Mouse (Mus musculus) heart, adult 2 months (tissue): ENCODE data around the gene Gm13691. TPM values are rescaled to one million over a fixed set of nuclear protein-coding genes. Genes with fewer than 3 reads are reported as not detected.
"Not testable (repeated sequence)": the region's sequence is repeated elsewhere in the genome, so short reads cannot be mapped to it uniquely, and the experiment has no call there.

Experiments
- DNase-seq, 2 experiments: peaks; one replicate each; pipeline ENCODE4 v3.0.0; 2021
- H3K27ac ChIP-seq: fragments of 200-600 bp; 2 replicates; pipeline ENCODE4 v1.8.1; 2022
- H3K27me3 ChIP-seq: fragments of 200-500 bp; 2 replicates; pipeline ENCODE4 v1.6.1; 2012; ENCODE audit warnings: mild to moderate bottlenecking, low read length, inconsistent platforms, mixed read lengths; ENCODE audit not compliant: control insufficient read depth, insufficient read depth
- H3K36me3 ChIP-seq: fragments of 200-500 bp; 2 replicates; pipeline ENCODE4 v1.6.1; 2012; ENCODE audit warnings: low read length, inconsistent platforms; ENCODE audit not compliant: control insufficient read depth, insufficient read depth
- H3K4me1 ChIP-seq: fragments of 200-500 bp; 2 replicates; pipeline ENCODE4 v1.6.1; 2011; ENCODE audit warnings: low read length; ENCODE audit not compliant: control insufficient read depth, insufficient read depth
- H3K4me3 ChIP-seq: fragments of 200-600 bp; 2 replicates; pipeline ENCODE4 v1.8.1; 2022
- H3K79me2 ChIP-seq: fragments of 200-500 bp; replicated peaks from 2 replicates; pipeline ENCODE4 v1.6.1; 2012; ENCODE audit warnings: mild to moderate bottlenecking, inconsistent platforms, low read length, moderate library complexity, mixed read lengths; ENCODE audit not compliant: control insufficient read depth, insufficient read depth
- H3K9ac ChIP-seq: fragments of 200-500 bp; 2 replicates; pipeline ENCODE4 v1.6.1; 2012; ENCODE audit warnings: low read depth, mild to moderate bottlenecking, control low read depth, inconsistent platforms, low read length, mixed read lengths
- CTCF ChIP-seq: fragments of 200-600 bp; IDR thresholded peaks from 2 replicates; pipeline ENCODE4 v1.8.1; 2022; ENCODE audit warnings: antibody characterized with exemption, mild to moderate bottlenecking, moderate library complexity
- EP300 ChIP-seq: fragments of 200-500 bp; IDR thresholded peaks from 2 replicates; pipeline ENCODE4 v1.6.1; 2011; ENCODE audit warnings: low read depth, low read length, control low read depth; ENCODE audit not compliant: insufficient read depth
- POLR2A ChIP-seq: fragments of 200-500 bp; IDR thresholded peaks from 2 replicates; pipeline ENCODE4 v1.6.1; 2011; ENCODE audit warnings: mild to moderate bottlenecking, low read depth, low read length, control low read depth; ENCODE audit not compliant: insufficient read depth
- WGBS: fragments of 180-500 bp; shearing (Covaris S2); methylation state at CpG from one replicate; pipeline ENCODE4 v1.1.7; 2018; 5-methylcytosine and 5-hydroxymethylcytosine counted together
- intact Hi-C: fragments of 180-260 bp; cut with DNase I; formaldehyde crosslinking; loops from one replicate; pipeline ENCODE4 v1.15.1; 2025
- long read RNA-seq: library from polyadenylated mRNA; stranded (forward); transcript quantifications from one replicate; pipeline ENCODE4 v2.0.0, GENCODE M21; 2021
- polyA plus RNA-seq: library from polyadenylated mRNA; depleted of rRNA; stranded (reverse); fragments of >200 nt; gene quantifications from 2 replicates; pipeline ENCODE4 v1.2.3, GENCODE M21; 2012; rRNA removed
- total RNA-seq, 2 experiments: library from RNA; stranded (reverse); gene quantifications; 2 replicates each; pipeline ENCODE4 v1.2.3; 2021

The Gm13691 gene
- total RNA-seq (under 1 TPM; 0.70 to 0.76 TPM), polyA plus RNA-seq (not detected in 2 replicates)
- long read RNA-seq, partial matches to known transcripts = 0 of 1 reads
- long read RNA-seq, other reads (novel, unspliced or antisense) = 0 of 1 reads

GRCm38 (mm10) chr2:83990253-83990652, at the start of gene Gm13691:
Gm13691 (plus strand) TSS chr2:83990553.
- not testable (repeated sequence) for DNase-seq

GRCm38 (mm10) chr2:83940931-83941361, 49.4 kb upstream of the Gm13691 start, which contains the start of gene Zswim2:
Zswim2 (minus strand) TSS chr2:83941228.
- intact Hi-C loops = no loop called here
- no peaks in the 10 kb centered on the region for H3K36me3 ChIP-seq
- TF ChIP-seq EP300 (no peak), CTCF (no peak), POLR2A (no peak)
- H3K9ac ChIP-seq = no peak within 1 kb of the TSS
- no peaks in the 10 kb centered on the region for H3K4me1 ChIP-seq
- DNase-seq = peak; percentile 16 to 23
- H3K4me3 ChIP-seq = no peak within 1 kb of the TSS
- no peak within 1 kb of the TSS for H3K27ac ChIP-seq
- peaks cover 3% of the 10 kb centered on the region; the same call in 1 of the 2 replicates for H3K27me3 ChIP-seq
- 2% methylated on average over 20 of the region's 20 CpGs for WGBS
- H3K79me2 ChIP-seq = no peaks in the 10 kb centered on the region

More at GRCm38 (mm10) chr2:83990253-83990652, at the start of gene Gm13691:
- H3K4me3 ChIP-seq, H3K36me3 ChIP-seq, H3K27ac ChIP-seq, H3K27me3 ChIP-seq, H3K9ac ChIP-seq, intact Hi-C loops, H3K79me2 ChIP-seq, H3K4me1 ChIP-seq: not testable (repeated sequence)
- WGBS = no CpG with 5 or more reads among the region's 6 CpGs

- Histone ChIP-seq H3K9ac (no peak overlapping the region), H3K27ac (no peak overlapping the region), H3K4me1 (no peaks in the 10 kb centered on the region), H3K27me3 (peaks cover 3% of the 10 kb centered on the region; the same call in 1 of the 2 replicates), H3K79me2 (no peaks in the 10 kb centered on the region), H3K4me3 (no peak overlapping the region), H3K36me3 (no peaks in the 10 kb centered on the region)
- 29% methylated on average over 3 of the region's 3 CpGs for WGBS
- intact Hi-C loops = no loop called here
- no peak for DNase-seq
- TF ChIP-seq POLR2A (no peak), EP300 (no peak), CTCF (no peak)
These were observed 49.0 kb upstream of the Gm13691 start for GRCm38 (mm10) chr2:83941378-83941777.

- no peak for DNase-seq
- TF ChIP-seq CTCF (no peak), POLR2A (no peak), EP300 (no peak)
- Histone ChIP-seq H3K4me3 (no peak overlapping the region), H3K27ac (no peak overlapping the region), H3K36me3 (no peaks in the 10 kb centered on the region), H3K79me2 (no peaks in the 10 kb centered on the region), H3K27me3 (peaks cover 3% of the 10 kb centered on the region; the same call in 1 of the 2 replicates), H3K4me1 (no peaks in the 10 kb centered on the region), H3K9ac (no peak overlapping the region)
- intact Hi-C loops = no loop called here
- WGBS = 40% methylated on average over 4 of the region's 4 CpGs
These were observed 48.6 kb upstream of the Gm13691 start for GRCm38 (mm10) chr2:83941792-83942191.

- no CpG with 5 or more reads among the region's 6 CpGs for WGBS
- H3K9ac ChIP-seq, H3K27ac ChIP-seq, DNase-seq, H3K4me3 ChIP-seq, H3K79me2 ChIP-seq, intact Hi-C loops, H3K27me3 ChIP-seq, H3K4me1 ChIP-seq, H3K36me3 ChIP-seq: not testable (repeated sequence)
These were observed 35.0 kb upstream of the Gm13691 start, which contains the start of gene Gm13698 for GRCm38 (mm10) chr2:83955393-83955792. Gm13698 (plus strand) TSS chr2:83955693.

- intact Hi-C loops = not testable (repeated sequence)
- WGBS = no CpG with 5 or more reads among the region's 6 CpGs
These were observed 29.1 kb upstream of the Gm13691 start, which contains the start of gene Gm13693 for GRCm38 (mm10) chr2:83961203-83961602. Gm13693 (plus strand) TSS chr2:83961503.

GRCm38 (mm10) chr2:83967013-83967412, 23.3 kb upstream of the Gm13691 start, which contains the start of gene Gm13695:
Gm13695 (plus strand) TSS chr2:83967313.
- H3K36me3 ChIP-seq, H3K27ac ChIP-seq, H3K4me1 ChIP-seq, H3K27me3 ChIP-seq, H3K4me3 ChIP-seq, H3K9ac ChIP-seq, H3K79me2 ChIP-seq, intact Hi-C loops, DNase-seq: not testable (repeated sequence)
- WGBS = no CpG with 5 or more reads among the region's 6 CpGs

More at GRCm38 (mm10) chr2:83961203-83961602, 29.1 kb upstream of the Gm13691 start, which contains the start of gene Gm13693:
- not testable (repeated sequence) for H3K27me3 ChIP-seq, H3K79me2 ChIP-seq, H3K27ac ChIP-seq, DNase-seq, H3K36me3 ChIP-seq, H3K4me1 ChIP-seq, H3K4me3 ChIP-seq, H3K9ac ChIP-seq

GRCm38 (mm10) chr2:83972823-83973222, 17.5 kb upstream of the Gm13691 start, which contains the start of gene Gm13696:
Gm13696 (plus strand) TSS chr2:83973123.
- intact Hi-C loops, DNase-seq, H3K27me3 ChIP-seq, H3K9ac ChIP-seq, H3K4me3 ChIP-seq, H3K79me2 ChIP-seq, H3K27ac ChIP-seq, H3K36me3 ChIP-seq, H3K4me1 ChIP-seq: not testable (repeated sequence)
- WGBS = no CpG with 5 or more reads among the region's 6 CpGs

GRCm38 (mm10) chr2:83978633-83979032, 11.7 kb upstream of the Gm13691 start, which contains the start of gene Gm13694:
Gm13694 (plus strand) TSS chr2:83978933.
- DNase-seq, intact Hi-C loops, H3K4me3 ChIP-seq, H3K9ac ChIP-seq, H3K27ac ChIP-seq, H3K79me2 ChIP-seq, H3K36me3 ChIP-seq, H3K27me3 ChIP-seq, H3K4me1 ChIP-seq: not testable (repeated sequence)
- no CpG with 5 or more reads among the region's 6 CpGs for WGBS
